Mouse (Mus musculus) limb, embryonic 14.5 days (tissue): ENCODE measurements around the gene Arhgap27. TPM values are rescaled to one million over a fixed set of nuclear protein-coding genes. Genes with fewer than 3 reads are reported as not detected.
A peak's percentile ranks its signal among the peaks of the same experiment; 100 is the strongest.

Experiments used
- ATAC-seq: fragments of 200-750 bp; cut with Nextera tagmentation; 2 replicates; pipeline ENCODE4 v1.8.0; 2017; ENCODE audit warnings: low read depth, moderate number of reproducible peaks, moderate TSS enrichment; ENCODE audit not compliant: low FRiP score
- DNase-seq: peaks from one replicate; pipeline ENCODE4 v3.0.0-alpha.2; 2015; ENCODE audit warnings: low spot score
- H3K27ac ChIP-seq: fragments of 300-500 bp; sonication (generic); replicated peaks from 2 replicates; pipeline ENCODE4 v1.5.1; 2014; ENCODE audit warnings: low read depth, mild to moderate bottlenecking, low read length, moderate library complexity, mixed read lengths
- H3K27me3 ChIP-seq: fragments of 300-500 bp; sonication (generic); 2 replicates; pipeline ENCODE4 v1.6.1; 2014; ENCODE audit warnings: low read length, mixed read lengths; ENCODE audit not compliant: control insufficient read depth, insufficient read depth
- H3K36me3 ChIP-seq: fragments of 300-500 bp; sonication (generic); 2 replicates; pipeline ENCODE4 v1.6.1; 2014; ENCODE audit warnings: mild to moderate bottlenecking, low read length, moderate library complexity, mixed read lengths; ENCODE audit not compliant: control insufficient read depth, insufficient read depth
- H3K4me1 ChIP-seq: fragments of 300-500 bp; sonication (generic); 2 replicates; pipeline ENCODE4 v1.6.1; 2014; ENCODE audit warnings: antibody characterized with exemption, low read length, mixed read lengths; ENCODE audit not compliant: control insufficient read depth, insufficient read depth
- H3K4me2 ChIP-seq: fragments of 300-500 bp; sonication (generic); replicated peaks from 2 replicates; pipeline ENCODE4 v1.6.1; 2014; ENCODE audit warnings: low read depth, mild to moderate bottlenecking, low read length, moderate library complexity; ENCODE audit not compliant: severe bottlenecking
- H3K4me3 ChIP-seq: fragments of 300-500 bp; sonication (generic); replicated peaks from 2 replicates; pipeline ENCODE4 v1.5.1; 2014; ENCODE audit warnings: low read length
- H3K9ac ChIP-seq: fragments of 300-500 bp; sonication (generic); 2 replicates; pipeline ENCODE4 v1.6.1; 2014; ENCODE audit warnings: mild to moderate bottlenecking, low read depth, low read length, moderate library complexity; ENCODE audit not compliant: severe bottlenecking
- H3K9me3 ChIP-seq: fragments of 300-500 bp; sonication (generic); 2 replicates; pipeline ENCODE4 v1.6.1; 2016; ENCODE audit warnings: low read length; ENCODE audit not compliant: control insufficient read depth
- POLR2A ChIP-seq: fragments of 200-500 bp; IDR thresholded peaks from 2 replicates; pipeline ENCODE4 v1.8.0; 2012; ENCODE audit warnings: inconsistent platforms, mild to moderate bottlenecking, moderate library complexity, borderline replicate concordance; ENCODE audit not compliant: insufficient read depth, insufficient read length; ENCODE audit errors: extremely low read depth
- WGBS: fragments of 180-500 bp; shearing (Covaris S2); extraction: QIAGEN DNeasy Blood & Tissue Kit; methylation state at CpG from one replicate; pipeline ENCODE4 v1.1.7; 2014; 5-methylcytosine and 5-hydroxymethylcytosine counted together
- polyA plus RNA-seq, 2 experiments: library from polyadenylated mRNA; depleted of rRNA in 1 of 2; stranded (reverse) in 1 of 2; unstranded in 1 of 2; fragments of >200 nt; fragmentation: Nextera tagmentation in 1 of 2; extraction: Ambion mirVana in 1 of 2; gene quantifications; 2 replicates each; pipeline versions ENCODE4 v1.2.1 to v1.2.3; 2012 to 2014

The Arhgap27 gene
- polyA plus RNA-seq, 2 experiments = 8.4 to 14.1 TPM

DNA sequence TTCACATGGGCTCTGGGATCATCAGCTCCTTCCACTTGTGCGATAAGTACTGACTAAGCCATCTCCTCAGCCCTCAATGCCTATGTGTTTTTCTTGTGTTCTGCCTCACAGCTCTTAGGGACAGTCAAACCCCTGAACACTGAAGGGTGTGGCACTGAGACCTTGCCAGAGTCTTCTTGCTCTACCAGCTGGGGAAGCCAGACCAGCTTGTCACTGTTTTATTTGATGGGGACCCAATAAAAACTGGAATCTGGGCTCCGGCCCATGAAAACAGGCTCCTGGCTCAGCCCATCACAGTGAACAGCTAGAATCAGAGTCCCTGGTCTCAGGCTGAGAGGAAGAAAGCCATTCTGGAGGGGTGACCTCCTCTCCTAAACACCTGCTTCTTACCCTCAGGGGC, 26.3 kb downstream of the Arhgap27 start:
- no peak for TF ChIP-seq POLR2A
- Histone ChIP-seq H3K27me3 (peaks cover 22% of the 10 kb centered on the region), H3K9ac (no peak overlapping the region), H3K36me3 (no peaks in the 10 kb centered on the region), H3K9me3 (no peaks in the 10 kb centered on the region), H3K4me3 (no peak overlapping the region), H3K4me1 (peaks cover 9% of the 10 kb centered on the region), H3K4me2 (no peak overlapping the region), H3K27ac (no peak overlapping the region)
- ATAC-seq (no peak), DNase-seq (no peak)
- 64% methylated on average over 2 of the region's 2 CpGs for whole genome bisulfite sequencing

DNA sequence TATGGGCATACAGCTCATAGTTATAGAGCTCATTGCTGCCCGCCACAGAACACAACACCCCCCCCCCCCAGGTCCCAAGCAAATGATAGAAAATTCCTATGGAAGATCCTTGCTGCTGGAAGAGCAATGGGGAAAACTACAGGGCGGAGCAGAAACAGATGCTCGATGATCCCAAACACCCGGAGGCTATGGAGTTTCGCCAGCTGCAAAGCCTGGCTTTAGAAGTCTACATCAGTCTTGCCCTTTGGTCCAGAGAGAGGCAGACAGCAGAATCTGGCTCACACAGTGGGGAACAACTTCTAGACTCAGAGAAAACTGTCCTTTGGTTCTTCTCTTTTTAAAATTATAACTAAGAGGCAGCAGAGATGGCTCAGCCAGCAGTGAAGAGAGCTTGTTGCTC, 27.9 kb downstream of the Arhgap27 start:
- Histone ChIP-seq H3K4me3 (no peak overlapping the region), H3K36me3 (no peaks in the 10 kb centered on the region), H3K9me3 (no peaks in the 10 kb centered on the region), H3K9ac (no peak overlapping the region), H3K27ac (no peak overlapping the region), H3K4me2 (no peak overlapping the region), H3K27me3 (peaks cover 22% of the 10 kb centered on the region), H3K4me1 (peaks cover 9% of the 10 kb centered on the region)
- TF ChIP-seq POLR2A = no peak
- 66% methylated on average over 5 of the region's 5 CpGs for WGBS
- ATAC-seq (no peak), DNase-seq (no peak)

GRCm38 (mm10) chr11:103334925-103335324, 28.6 kb downstream of the Arhgap27 start:
- DNase-seq = no peak
- no peak overlapping the region for H3K9ac ChIP-seq
- TF ChIP-seq POLR2A = no peak
- H3K9me3 ChIP-seq = no peaks in the 10 kb centered on the region
- no peak overlapping the region for H3K4me3 ChIP-seq
- no peaks in the 10 kb centered on the region for H3K36me3 ChIP-seq
- H3K4me2 ChIP-seq = no peak overlapping the region
- H3K27me3 ChIP-seq = peaks cover 22% of the 10 kb centered on the region
- no peak for ATAC-seq
- H3K4me1 ChIP-seq = peaks cover 8% of the 10 kb centered on the region
- H3K27ac ChIP-seq = no peak overlapping the region
- 70% methylated on average over 9 of the region's 9 CpGs for WGBS

GRCm38 (mm10) chr11:103333719-103334398, 29.6 kb downstream of the Arhgap27 start:
- Histone ChIP-seq H3K4me1 (peaks cover 5% of the 10 kb centered on the region), H3K4me3 (peak overlapping the region; percentile 26), H3K4me2 (peak overlapping the region; percentile 41), H3K27me3 (peaks cover 22% of the 10 kb centered on the region), H3K36me3 (no peaks in the 10 kb centered on the region), H3K27ac (no peak overlapping the region), H3K9ac (no peak overlapping the region), H3K9me3 (no peaks in the 10 kb centered on the region)
- no peak for TF ChIP-seq POLR2A
- ATAC-seq (no peak), DNase-seq (peak; percentile 46)
- WGBS = 13% methylated on average over 39 of the region's 40 CpGs

GRCm38 (mm10) chr11:103332890-103333651, 30.4 kb downstream of the Arhgap27 start:
- Histone ChIP-seq H3K27me3 (peaks cover 22% of the 10 kb centered on the region), H3K9ac (no peak overlapping the region)
- DNase-seq = no peak

More at GRCm38 (mm10) chr11:103332890-103333651, 30.4 kb downstream of the Arhgap27 start:
- H3K9me3 ChIP-seq = no peaks in the 10 kb centered on the region
- H3K4me2 ChIP-seq = peak overlapping the region; percentile 41
- TF ChIP-seq POLR2A = no peak
- H3K36me3 ChIP-seq = no peaks in the 10 kb centered on the region
- peak overlapping the region; percentile 26 for H3K4me3 ChIP-seq
- H3K27ac ChIP-seq = no peak overlapping the region
- WGBS = 28% methylated on average over 34 of the region's 34 CpGs
- ATAC-seq = no peak
- H3K4me1 ChIP-seq = peaks cover 5% of the 10 kb centered on the region
